Mouse (Mus musculus): Measurements from ENCODE around the gene Gm9376.

DNA sequence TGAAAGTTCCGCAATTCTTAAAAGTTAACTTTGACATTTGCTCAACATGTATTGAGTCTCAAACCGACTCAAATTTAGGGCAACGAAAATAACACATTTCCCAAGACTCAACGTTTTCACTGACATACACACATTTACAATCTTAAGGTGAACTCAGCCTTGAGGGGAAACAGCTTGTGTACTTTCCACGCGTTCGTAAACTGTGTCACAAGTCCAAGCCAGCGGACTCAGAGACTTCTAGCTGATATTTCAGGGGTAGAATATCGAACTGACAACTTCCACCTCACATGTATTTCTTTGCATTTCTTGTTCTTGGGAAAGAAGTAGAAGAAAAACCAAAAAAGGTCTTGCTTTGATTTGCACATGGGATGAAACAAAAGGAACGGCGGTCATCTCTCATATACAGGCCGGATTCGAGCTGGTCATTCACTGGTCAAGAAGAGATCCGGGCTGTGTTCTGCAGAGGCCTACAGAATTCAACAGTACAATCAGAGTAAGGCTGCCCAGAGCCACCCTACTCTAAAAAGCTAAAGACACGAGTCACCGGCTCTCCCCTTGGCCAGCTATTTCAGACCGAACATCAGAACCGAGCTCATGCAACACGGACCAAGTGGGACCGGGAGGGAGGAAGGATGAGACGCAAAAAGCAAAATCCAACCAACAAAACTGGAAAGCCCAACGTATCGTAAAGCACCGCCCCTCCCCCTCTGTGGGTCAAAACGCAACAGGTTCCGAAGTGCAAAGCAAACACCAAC is 32.8 kb upstream of the Gm9376 start:
- no peak for TF ChIP-seq CTCF (IDR thresholded peaks at IDR 0.05; ENCODE audit: borderline replicate concordance, insufficient read depth, low read depth, low read length)
- TF ChIP-seq POLR2A (IDR thresholded peaks at IDR 0.05; ENCODE audit: borderline replicate concordance, insufficient read depth, low read length): no peak
